Mouse (Mus musculus) cerebellum, adult 11-12 months (tissue): Measurements from ENCODE around the gene Creg1.

Source experiments
- DNase-seq: peaks from one replicate; pipeline ENCODE4 v3.0.0; 2022

Creg1 gene

DNA sequence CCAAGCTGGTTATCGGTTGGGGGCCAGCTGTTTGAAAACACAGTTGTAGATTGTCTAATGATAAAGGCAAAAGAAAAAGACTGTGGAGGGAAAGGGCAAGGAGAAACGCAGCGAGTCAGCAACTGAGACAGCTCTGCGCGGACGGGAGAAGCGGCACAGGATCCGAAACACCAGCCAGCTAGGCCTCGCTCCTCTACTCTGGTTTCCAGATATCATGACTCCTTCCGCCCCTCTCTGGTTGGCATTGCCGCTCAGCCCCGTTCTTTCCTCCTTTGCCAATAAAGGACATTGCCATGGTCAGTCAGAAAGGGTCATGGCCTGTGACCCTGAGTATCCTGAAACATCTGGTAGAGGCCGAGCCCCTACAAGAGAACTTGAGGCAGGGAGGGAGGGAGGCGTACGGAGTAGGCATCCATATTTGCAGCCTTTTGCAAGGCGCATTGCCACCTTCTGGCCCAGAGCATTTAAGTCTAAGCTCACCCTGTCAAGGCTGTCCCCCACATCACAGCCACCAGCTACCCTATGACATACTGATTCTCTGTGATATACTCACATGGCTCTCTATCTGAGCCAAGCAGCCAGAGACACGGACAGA lies 25.6 kb downstream of the Creg1 start:
- DNase-seq, result no peak

DNA sequence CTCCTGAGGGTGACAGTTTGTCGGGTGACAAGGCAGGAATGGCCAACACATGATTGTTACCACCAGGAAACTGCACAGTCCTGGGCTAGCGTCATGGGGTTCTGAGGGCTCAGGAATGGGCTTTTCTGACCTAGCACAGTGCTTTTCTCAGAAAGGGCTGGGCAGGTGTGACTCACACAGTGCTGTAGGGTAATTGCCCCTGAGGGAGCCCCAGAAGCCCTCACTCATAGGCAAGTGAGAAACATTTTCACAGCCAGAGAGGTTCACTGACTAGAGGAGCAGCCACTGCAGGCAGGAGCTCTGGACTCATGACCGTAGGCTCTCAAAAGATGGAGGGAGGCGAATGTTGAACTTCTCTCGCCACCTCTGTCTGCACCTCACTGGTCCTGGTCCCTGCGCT lies 26.4 kb downstream of the Creg1 start:
- DNase-seq, result no peak

DNA sequence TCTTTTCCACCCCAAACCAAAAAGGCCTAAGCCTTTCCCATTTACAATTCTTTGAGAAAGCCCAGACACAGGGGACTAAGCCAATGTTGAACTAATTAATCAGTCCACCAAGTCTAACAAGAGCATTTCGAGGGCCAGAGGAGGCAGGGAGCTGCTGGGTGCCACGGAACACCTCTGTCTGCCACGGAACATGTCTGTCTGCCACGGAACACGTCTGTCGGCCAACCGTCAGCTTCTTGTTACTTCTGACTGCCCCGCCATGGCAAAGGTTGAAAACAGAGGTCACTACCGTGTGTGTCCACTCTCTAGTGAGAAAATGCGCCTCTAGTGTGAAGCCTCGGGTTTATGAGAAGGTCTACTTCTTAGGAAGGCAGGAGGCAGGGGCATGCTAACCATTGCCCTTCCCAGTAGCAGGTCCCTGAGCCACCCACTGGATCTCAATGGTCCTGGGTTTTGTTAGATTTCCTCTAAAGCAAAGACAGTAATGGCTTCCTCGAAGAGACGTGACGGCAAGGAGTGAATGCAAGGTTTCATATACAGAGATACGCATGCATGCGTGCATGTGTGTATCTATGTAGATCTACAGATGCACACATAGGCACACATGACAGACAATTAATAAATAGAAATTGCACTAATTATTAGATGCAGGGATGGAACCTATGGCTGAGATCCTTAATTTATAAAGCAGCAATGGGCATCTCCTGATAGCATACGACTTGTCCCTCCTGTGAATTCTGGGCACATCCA lies 27.1 kb downstream of the Creg1 start:
- DNase-seq, result no peak

DNA sequence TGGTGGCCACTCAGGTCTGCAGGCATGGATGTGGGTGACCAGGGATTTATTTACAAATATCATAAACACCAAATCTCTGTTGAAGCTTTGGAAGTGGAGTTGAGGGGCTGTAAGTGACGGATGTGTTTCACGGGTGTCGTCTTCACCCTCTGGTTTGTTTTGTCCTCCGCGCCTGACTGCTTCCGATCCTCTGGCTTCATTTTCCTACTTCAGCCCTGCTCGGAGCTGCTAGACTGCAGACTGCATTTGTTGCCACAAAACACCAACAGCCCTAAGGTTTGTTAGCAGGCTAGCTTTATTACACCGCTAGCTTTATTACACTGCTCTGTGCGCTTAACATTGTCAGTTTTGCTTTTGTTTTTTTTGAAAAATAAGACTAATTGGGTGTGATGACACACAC lies 27.9 kb downstream of the Creg1 start:
- DNase-seq, result no peak

DNA sequence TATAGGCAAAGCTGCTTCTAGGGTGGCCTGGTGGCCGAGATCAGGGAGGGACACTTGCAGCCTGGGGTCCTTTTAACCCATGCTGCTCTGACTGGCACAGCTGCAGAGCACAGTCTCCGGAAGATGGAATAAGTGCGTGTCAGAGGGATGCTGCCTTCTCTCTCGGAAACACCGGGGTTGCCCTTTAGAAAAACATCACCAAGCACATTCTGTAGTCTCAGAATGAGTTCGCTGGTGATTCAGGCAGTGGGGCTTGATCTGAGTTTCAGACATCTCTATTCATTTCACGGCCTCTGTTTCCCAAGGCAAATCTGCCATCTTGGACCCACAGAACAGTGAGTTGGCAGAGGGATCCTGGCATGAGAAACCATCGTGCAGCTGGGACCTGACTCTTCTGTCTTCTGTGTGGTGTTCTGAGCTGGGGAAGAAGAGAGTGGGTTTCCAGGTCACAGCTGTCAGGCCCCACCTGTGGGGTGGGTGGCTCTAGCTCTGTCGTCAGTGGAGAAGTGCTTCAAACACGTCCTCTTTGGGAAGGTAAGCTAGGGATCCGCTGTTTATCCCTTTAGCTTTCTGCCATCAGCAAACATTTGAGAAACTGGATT lies 38.3 kb downstream of the Creg1 start:
- no peak for DNase-seq

DNA sequence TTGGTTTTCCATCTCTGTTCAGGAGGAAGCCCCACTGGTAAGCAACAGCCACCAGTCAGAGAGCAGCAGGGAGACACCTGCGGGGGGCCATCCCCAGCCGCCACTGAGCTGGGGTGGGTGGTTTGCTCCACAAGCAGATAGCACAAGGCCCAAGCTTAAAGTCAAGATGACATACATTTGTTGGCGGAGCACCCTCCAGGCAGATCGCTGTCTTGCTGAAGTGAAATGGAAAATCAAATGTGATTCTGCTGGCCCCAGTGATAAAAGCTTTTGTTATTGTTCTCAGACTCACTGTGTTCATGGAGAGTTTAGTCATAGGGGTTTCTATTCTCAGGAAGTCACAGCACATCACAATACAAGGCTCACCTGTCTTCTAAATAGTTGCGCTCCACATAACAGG lies 39.6 kb downstream of the Creg1 start:
- DNase-seq, result no peak

DNA sequence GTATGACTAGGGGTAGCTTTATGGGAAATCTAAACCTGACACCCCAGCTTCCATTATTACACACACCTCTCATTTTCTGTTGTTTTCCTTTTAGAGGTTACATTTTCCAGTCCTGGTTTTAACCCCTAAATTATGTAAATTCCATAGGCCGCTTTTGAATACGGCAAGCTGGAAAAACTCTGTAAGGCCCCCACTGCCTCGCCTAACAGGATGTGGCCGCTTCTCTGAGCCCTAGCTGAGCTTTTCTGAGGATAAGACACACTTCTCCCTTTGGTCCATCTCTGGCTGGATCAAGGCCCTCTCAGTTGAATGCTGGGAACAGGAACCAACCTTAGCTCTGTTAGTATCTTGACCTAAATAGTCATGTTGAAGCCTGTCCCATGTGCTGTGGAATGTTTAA lies 40.6 kb downstream of the Creg1 start:
- no peak for DNase-seq

DNA sequence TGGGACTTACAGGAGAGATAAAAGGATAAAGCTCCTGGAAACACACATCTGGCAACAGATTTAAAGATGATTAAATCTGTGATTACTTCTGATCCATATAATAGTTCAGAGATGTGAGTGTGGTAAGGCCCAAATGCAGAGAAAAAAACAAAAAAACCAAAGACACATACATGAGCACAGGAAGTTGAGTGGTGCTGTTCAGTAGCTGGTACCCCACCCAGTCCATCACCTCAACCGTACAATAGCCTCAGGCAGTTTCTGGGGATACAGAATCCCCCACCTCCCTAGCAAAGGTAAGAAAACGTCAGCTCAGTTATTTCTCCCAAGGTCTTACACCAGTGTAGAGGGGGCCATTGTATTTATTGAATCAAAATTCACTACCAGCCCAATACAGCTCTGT lies 47.1 kb downstream of the Creg1 start:
- no peak for DNase-seq

DNA sequence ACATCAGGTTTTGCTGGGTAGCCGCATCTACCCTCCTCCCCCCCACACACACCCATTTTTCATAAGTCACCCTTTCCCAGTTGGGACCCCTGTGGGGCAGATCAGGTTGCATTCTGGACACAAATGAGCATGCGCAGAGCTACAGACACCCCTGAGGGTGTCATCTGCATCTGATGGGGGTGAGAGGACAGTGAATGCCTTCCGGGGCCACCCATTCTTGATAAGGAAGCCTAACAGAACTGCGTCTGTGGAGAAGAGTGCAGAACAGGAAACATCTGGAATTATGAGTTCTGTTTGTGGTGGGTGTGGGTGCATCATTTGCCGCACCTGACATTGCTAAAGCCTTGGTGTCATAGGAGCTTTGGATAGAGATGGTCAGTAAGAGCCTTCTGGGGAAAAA lies 47.6 kb downstream of the Creg1 start:
- DNase-seq, result no peak

DNA sequence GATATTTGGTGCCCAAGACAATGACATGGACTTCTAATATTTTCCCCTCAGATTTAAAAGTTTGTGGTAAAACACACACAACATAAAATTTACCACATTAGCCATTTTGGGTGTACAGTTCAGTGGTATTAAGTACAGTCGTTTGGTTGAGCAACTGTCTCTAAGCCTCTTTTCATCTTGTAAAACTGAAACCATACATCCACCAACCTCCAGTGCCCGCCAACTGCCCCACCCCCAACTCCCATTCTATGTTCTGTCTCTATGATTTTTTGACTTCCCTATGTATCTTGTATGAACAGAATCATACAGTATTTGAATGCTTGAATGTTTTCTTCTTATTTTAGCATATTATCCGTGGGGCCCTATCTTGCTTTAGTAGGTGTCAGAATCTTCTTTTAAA lies 49.2 kb downstream of the Creg1 start:
- no peak for DNase-seq

DNA sequence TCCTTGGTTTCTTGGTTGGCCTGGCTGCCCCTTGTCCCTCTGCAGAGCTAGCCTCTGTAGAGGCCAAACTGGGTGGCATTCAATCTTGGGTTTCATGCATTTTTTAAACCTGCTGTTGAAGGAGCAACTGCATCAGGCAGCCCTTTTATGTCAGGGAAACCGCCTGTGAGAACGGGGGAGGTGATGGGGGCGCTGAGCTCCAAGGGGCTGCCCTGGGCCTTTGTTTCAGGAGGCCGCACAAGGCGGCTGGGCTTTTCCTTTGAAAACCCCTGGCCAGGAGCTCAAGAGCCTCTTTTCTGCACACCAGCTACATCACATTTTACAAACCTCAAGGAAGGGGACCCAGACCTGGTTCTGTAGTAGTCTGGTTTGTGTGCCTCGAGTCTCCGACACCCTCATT lies 50.6 kb downstream of the Creg1 start:
- DNase-seq, result no peak

DNA sequence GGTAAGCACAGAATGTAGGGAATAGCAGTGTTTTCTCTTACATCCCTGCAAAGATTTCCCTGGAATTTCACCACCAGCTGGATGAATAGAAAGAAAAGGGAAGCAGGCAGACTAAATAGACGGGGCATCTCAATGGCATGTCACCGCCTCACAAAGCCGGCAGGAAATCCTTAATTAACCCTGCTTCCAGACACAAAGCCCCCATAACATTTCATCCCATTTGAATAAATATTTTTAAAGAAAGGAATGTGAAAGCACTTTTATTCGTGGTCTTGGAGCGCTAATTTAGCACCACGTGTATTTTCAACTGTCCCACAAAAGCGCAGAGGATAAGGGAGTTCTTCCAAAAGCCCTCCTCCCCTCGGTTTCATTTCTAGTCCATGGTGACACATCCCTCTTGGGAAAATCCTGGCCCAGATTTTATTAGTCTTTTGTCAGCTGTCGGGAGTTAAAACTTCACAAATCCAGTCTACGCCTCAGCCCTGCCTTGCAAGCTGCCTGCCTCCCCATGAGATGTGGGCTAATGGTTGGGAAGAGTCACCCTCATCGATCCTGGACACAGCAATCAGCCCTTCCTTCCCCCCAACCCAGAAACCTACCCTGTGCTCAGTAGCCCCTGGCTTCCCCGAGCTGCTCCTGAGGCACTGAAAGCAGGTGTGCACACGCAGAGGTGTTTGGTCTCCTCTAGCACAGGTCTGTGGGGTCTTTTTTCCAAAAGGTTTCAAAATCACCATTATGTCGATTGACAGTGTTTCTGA lies 51.2 kb downstream of the Creg1 start:
- DNase-seq, result no peak

DNA sequence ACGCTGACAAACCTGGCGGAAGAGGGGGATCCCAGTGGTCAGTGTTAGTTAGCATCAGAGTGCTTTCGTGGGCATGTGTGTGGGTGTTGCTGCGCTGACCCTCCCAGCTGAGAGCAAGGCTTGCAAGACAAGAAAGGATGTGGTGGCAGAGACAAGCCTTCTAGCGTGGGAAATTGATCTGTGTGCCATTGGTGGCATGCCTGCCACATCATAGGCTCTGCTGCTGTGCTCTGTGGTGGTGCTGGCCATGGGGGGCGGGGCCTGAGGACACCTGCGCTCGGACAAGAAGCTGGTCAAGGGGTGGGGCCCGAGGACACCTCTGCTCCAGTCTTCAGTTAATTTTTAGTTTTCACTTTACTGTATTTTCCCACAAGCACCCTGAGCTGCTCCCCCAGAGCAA lies 52.8 kb downstream of the Creg1 start:
- no peak for DNase-seq

DNA sequence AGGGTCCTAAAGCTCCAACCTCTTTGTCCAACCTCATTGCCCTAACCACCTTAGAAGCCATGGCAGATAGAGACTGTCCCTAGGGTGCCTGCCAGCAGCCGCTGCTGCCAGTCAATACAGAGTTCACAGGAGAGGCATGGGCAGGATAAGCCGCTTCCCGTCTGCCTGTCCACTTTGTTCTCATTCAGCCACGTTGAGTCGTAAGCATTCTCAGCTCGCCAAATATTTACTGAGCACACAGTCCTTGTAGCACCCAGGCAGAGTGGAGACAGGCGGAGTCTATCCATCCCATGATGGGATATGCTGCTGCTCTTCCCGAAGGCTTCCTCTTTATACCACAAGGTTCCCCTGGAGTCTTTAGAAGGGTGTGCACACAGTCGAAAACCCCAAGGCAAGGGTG lies 53.7 kb downstream of the Creg1 start:
- DNase-seq, result no peak

DNA sequence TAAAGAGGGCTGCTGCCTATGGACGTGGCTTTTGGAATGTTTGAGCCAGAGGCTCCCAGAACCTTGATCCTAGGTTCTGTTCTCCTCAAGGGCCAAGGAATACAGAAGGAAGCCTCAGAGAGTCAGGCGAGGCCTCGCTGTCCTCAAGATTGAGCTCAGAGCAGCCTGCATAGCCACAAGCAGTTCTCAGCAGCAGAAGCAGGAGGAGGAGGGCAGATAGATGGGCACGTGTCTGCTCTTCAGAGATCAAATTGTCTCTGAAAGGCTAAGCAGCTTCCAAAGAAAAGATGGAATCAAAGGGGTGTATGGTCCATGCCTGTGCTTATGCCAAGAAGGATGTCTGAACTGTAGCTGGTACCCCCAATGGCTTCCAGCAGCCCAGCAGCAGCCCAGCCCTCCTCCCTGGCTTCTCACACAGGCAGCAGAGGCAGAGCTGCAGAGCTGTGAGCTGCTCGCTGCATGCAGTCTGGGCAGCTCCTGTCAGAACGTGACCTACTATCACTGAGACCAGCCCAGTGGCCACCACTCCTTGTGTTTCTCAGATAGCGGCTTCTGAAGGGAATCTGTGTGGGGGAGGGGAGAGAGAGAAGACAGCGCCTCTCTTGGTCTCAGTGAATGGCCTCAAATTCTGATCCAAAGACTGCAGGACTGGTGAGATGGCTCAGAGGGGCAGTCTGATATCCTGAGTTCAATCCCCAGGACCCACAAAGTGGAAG lies 54.8 kb downstream of the Creg1 start:
- no peak for DNase-seq

DNA sequence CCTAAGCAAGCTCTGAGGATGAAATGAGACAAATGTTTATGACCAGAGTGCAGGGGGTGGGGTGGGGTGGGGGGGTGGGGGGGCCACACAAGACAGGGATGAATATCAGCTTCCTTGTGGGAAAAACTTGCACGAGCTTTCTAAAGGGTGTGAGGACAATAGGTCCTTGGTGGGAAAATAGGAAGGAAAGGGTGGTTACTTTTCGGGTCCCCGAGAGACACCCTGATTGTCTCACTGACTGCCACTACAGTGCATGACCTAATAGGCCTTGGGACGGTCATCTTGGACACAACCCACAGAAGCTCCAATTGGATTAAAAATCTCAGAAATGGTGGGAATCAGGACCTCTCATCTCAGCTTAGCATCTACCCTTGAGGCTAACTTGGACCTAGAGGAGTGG lies 55.6 kb downstream of the Creg1 start:
- DNase-seq, result no peak

DNA sequence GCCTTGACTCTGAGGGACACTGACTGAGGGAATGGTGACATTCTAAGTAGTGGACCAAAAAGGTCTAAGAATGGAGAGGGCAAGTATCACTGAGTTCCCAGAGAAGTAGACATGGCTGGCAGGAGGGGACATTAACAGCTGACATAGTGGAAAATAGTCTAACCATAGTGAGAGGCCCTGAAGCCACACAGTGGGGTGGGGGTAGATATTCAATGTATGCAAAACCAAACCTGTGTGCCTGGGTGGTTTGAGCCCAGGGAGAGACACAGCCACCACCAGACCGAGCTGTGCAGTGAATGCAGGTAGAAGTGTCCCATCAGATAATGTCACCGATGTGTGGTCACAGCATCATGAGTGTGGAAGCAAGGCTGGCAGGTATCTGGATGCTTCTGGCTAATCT lies 58.5 kb downstream of the Creg1 start:
- DNase-seq, result no peak
